Mouse (Mus musculus) ES-E14 (cell line): ENCODE data around the gene Prdm9. TPM values are rescaled to one million over a fixed set of nuclear protein-coding genes. Genes with fewer than 3 reads are reported as not detected.
A peak's percentile ranks its signal among the peaks of the same experiment; 100 is the strongest.

Experiments used
- DNase-seq: peaks from one replicate; pipeline ENCODE4 v3.0.0-alpha.2; 2013; ENCODE audit warnings: low read depth, low spot score
- H3K27ac ChIP-seq: 2 replicates; pipeline ENCODE4 v1.5.1; 2012; ENCODE audit warnings: low read depth, mild to moderate bottlenecking, low read length, moderate library complexity, mixed read lengths; ENCODE audit not compliant: poor library complexity, insufficient read depth, severe bottlenecking
- H3K36me3 ChIP-seq: 2 replicates; pipeline ENCODE4 v1.6.1; 2012; ENCODE audit warnings: mild to moderate bottlenecking, low read length, moderate library complexity, mixed read lengths; ENCODE audit not compliant: control insufficient read depth, poor library complexity, insufficient read depth, severe bottlenecking
- H3K4me1 ChIP-seq, 2 experiments: fragments of 150-350 bp in 1 of 2; sonication (generic) in 1 of 2; 2 replicates each; pipeline ENCODE4 v1.6.1; 2012; ENCODE audit warnings: low read length in 2 of 2, mild to moderate bottlenecking in 1 of 2, mixed read lengths in 1 of 2; ENCODE audit not compliant: control insufficient read depth in 2 of 2, insufficient read depth in 2 of 2, poor library complexity in 1 of 2
- H3K4me3 ChIP-seq, 2 experiments: fragments of 150-350 bp in 1 of 2; sonication (generic) in 1 of 2; 2 replicates each; pipeline ENCODE4 v1.5.1; 2012; ENCODE audit warnings: low read length in 2 of 2, low read depth in 1 of 2, mild to moderate bottlenecking in 1 of 2, mixed read lengths in 1 of 2; ENCODE audit not compliant: insufficient read depth in 1 of 2, poor library complexity in 1 of 2, severe bottlenecking in 1 of 2
- H3K9ac ChIP-seq: 2 replicates; pipeline ENCODE4 v1.6.1; 2012; ENCODE audit warnings: low read depth, mild to moderate bottlenecking, low read length, mixed read lengths; ENCODE audit not compliant: poor library complexity, insufficient read depth, severe bottlenecking
- H3K9me3 ChIP-seq: fragments of 150-350 bp; sonication (generic); 2 replicates; pipeline ENCODE4 v1.6.1; 2012; ENCODE audit warnings: low read depth, mild to moderate bottlenecking, low read length; ENCODE audit not compliant: control insufficient read depth, insufficient read depth
- CHD2 ChIP-seq: IDR thresholded peaks from 2 replicates; pipeline ENCODE4 v1.6.1; 2014; ENCODE audit warnings: mild to moderate bottlenecking, low read depth, low read length, inconsistent platforms
- HCFC1 ChIP-seq: IDR thresholded peaks from 2 replicates; pipeline ENCODE4 v1.6.1; 2012; ENCODE audit warnings: low read length, inconsistent platforms, borderline replicate concordance; ENCODE audit not compliant: insufficient read depth
- MAFK ChIP-seq: IDR thresholded peaks from 2 replicates; pipeline ENCODE4 v1.6.1; 2014; ENCODE audit warnings: mild to moderate bottlenecking, low read depth, low read length, inconsistent platforms; ENCODE audit not compliant: insufficient read depth
- ZC3H11A ChIP-seq: IDR thresholded peaks from 2 replicates; pipeline ENCODE4 v1.6.1; 2012; ENCODE audit warnings: low read depth, mild to moderate bottlenecking, inconsistent platforms, low read length, borderline replicate concordance
- ZNF384 ChIP-seq: IDR thresholded peaks from 2 replicates; pipeline ENCODE4 v1.6.1; 2012; ENCODE audit warnings: low read depth, low read length, inconsistent platforms
- in situ Hi-C, 2 experiments: fragments of 600-800 bp; cut with MboI; formaldehyde crosslinking; loops; one replicate each; pipeline ENCODE4 v1.15.1; 2025; ENCODE audit warnings: low sequenced_read_pairs in 2 of 2, inconsistent platforms in 1 of 2; ENCODE audit not compliant: unreplicated experiment in 2 of 2
- total RNA-seq: library from RNA; depleted of rRNA; stranded (reverse); fragments of 300-350 nt; gene quantifications from 2 replicates; pipeline ENCODE4 v1.2.3, GENCODE M21; 2012

The Prdm9 gene
- total RNA-seq, 1 experiment: 2.7 TPM

GRCm38 (mm10) chr17:15526986-15527810 lies 37.0 kb downstream of the Prdm9 start, which contains the start of gene Pdcd2:
Pdcd2 (minus strand) TSS chr17:15527301.
- in situ Hi-C loops: no loop called here

GRCm38 (mm10) chr17:15526304-15526703 lies 37.9 kb downstream of the Prdm9 start:
- in situ Hi-C loops: no loop called here
- H3K36me3 ChIP-seq: peaks cover 13% of the 10 kb centered on the region
- no peak for TF ChIP-seq ZNF384
- no peak for TF ChIP-seq CHD2
- TF ChIP-seq MAFK: no peak
- H3K9me3 ChIP-seq: no peaks in the 10 kb centered on the region
- H3K4me3 ChIP-seq: peak overlapping the region; percentile 69 to 88
- H3K27ac ChIP-seq: no peak overlapping the region
- H3K9ac ChIP-seq: peak overlapping the region; percentile 91
- H3K4me1 ChIP-seq: 0 out of 4 replicates have a peak, but pooled peaks cover 0 to under 1% of the 10 kb centered on the region in 2 experiments
- no peak for DNase-seq

More at GRCm38 (mm10) chr17:15526986-15527810, 37.0 kb downstream of the Prdm9 start, which contains the start of gene Pdcd2:
- H3K9ac ChIP-seq: peak within 1 kb of the TSS; percentile 91
- TF ChIP-seq MAFK (no peak), HCFC1 (peak; percentile 53; the same call in 1 of the 2 replicates)
- peak; percentile 91 for DNase-seq
- peaks cover 9% of the 10 kb centered on the region for H3K36me3 ChIP-seq
- 0 out of 4 replicates have a peak, but pooled peaks cover 0 to 3% of the 10 kb centered on the region in 2 experiments for H3K4me1 ChIP-seq
- 0 out of 2 replicates have a peak within 1 kb of the TSS, but pooled peaks have one; percentile 10 for H3K27ac ChIP-seq
- peak within 1 kb of the TSS; percentile 69 to 88 for H3K4me3 ChIP-seq
- no peaks in the 10 kb centered on the region for H3K9me3 ChIP-seq

GRCm38 (mm10) chr17:15518766-15519165 lies 45.4 kb downstream of the Prdm9 start:
- in situ Hi-C loops: no loop called here
- no peak for DNase-seq
- no peak overlapping the region for H3K4me3 ChIP-seq
- TF ChIP-seq MAFK (no peak), ZC3H11A (no peak), ZNF384 (no peak), CHD2 (no peak), HCFC1 (no peak)
- H3K27ac ChIP-seq: no peak overlapping the region
- no peak overlapping the region for H3K9ac ChIP-seq
- no peaks in the 10 kb centered on the region for H3K9me3 ChIP-seq
- H3K36me3 ChIP-seq: peaks cover 32% of the 10 kb centered on the region
- no peaks in the 10 kb centered on the region for H3K4me1 ChIP-seq

GRCm38 (mm10) chr17:15518186-15518585 lies 46.0 kb downstream of the Prdm9 start:
- Histone ChIP-seq H3K9me3 (no peaks in the 10 kb centered on the region), H3K4me1 (no peaks in the 10 kb centered on the region), H3K27ac (no peak overlapping the region), H3K9ac (no peak overlapping the region), H3K4me3 (no peak overlapping the region), H3K36me3 (peaks cover 35% of the 10 kb centered on the region)
- no peak for DNase-seq
- in situ Hi-C loops: no loop called here
- TF ChIP-seq HCFC1 (no peak), ZNF384 (no peak), CHD2 (no peak), MAFK (no peak), ZC3H11A (no peak)
